Mouse (Mus musculus): ENCODE measurements around the gene Gm10488. TPM values are rescaled to one million over a fixed set of nuclear protein-coding genes. Genes with fewer than 3 reads are reported as not detected.

Gm10488 gene
- not detected in 2 replicates for polyA plus RNA-seq (2015; fragmentation: Nextera tagmentation; extraction: Ambion mirVana)

DNA sequence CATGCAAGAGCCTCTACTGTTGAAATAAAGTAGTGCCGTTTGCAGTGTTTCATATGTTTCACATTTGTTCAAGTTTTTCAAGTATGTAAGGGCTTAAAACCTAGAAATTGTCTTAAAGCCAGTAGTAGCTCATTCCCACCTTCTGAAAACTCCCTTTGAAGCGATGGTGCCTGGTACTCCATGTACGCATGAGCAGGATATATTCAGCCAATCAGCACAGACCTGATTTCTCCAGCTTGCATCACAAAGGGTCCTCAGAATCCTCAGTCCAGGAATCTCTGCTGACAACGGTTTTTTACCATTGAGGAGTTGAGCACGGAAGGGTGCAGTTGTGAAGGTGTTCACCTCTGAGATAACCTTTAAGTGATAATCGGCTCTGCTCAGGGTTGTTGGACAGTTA is at the start of gene Gm10488:
TSS of gene Gm10488 (plus strand) at position 301 of the 400 bp plus-strand sequence.

Small RNA genes within 50 kb of the gene (microRNA-seq; reads per million reads assigned to microRNA genes)
- 0 reads per million in 2 experiments for gene Gm44298

Data from skeletal muscle tissue, postnatal 0 days (tissue).